Mouse (Mus musculus) heart, embryonic 15.5 days (tissue): ENCODE data around the gene Fbf1. TPM values are rescaled to one million over a fixed set of nuclear protein-coding genes. Genes with fewer than 3 reads are reported as not detected.

Experiments
- ATAC-seq: fragments of 200-750 bp; cut with Nextera tagmentation; replicated peaks from 2 replicates; pipeline ENCODE4 v1.8.0; 2017; ENCODE audit warnings: low read depth, moderate TSS enrichment; ENCODE audit not compliant: insufficient number of reproducible peaks, insufficient read depth, low FRiP score
- H3K27ac ChIP-seq: fragments of 300-500 bp; sonication (generic); 2 replicates; pipeline ENCODE4 v1.5.1; 2015; ENCODE audit warnings: mild to moderate bottlenecking, inconsistent platforms
- H3K27me3 ChIP-seq: fragments of 300-500 bp; sonication (generic); 2 replicates; pipeline ENCODE4 v1.6.1; 2015; ENCODE audit warnings: inconsistent platforms
- H3K36me3 ChIP-seq: fragments of 300-500 bp; sonication (generic); 2 replicates; pipeline ENCODE4 v1.6.1; 2015; ENCODE audit warnings: mild to moderate bottlenecking, inconsistent platforms
- H3K4me1 ChIP-seq: fragments of 300-500 bp; sonication (generic); replicated peaks from 2 replicates; pipeline ENCODE4 v1.6.1; 2015; ENCODE audit warnings: inconsistent platforms
- H3K4me2 ChIP-seq: fragments of 300-500 bp; sonication (generic); 2 replicates; pipeline ENCODE4 v1.6.1; 2015; ENCODE audit warnings: inconsistent platforms, mild to moderate bottlenecking, moderate library complexity
- H3K4me3 ChIP-seq: fragments of 300-500 bp; sonication (generic); 2 replicates; pipeline ENCODE4 v1.5.1; 2015; ENCODE audit warnings: mild to moderate bottlenecking, inconsistent platforms
- H3K9ac ChIP-seq: fragments of 300-500 bp; sonication (generic); 2 replicates; pipeline ENCODE4 v1.6.1; 2015; ENCODE audit warnings: mild to moderate bottlenecking, inconsistent platforms
- H3K9me3 ChIP-seq: fragments of 300-500 bp; sonication (generic); replicated peaks from 2 replicates; pipeline ENCODE4 v1.6.1; 2016; ENCODE audit warnings: inconsistent platforms
- WGBS: fragments of 180-500 bp; shearing (Covaris S2); methylation state at CpG from one replicate; pipeline ENCODE4 v1.1.7; 2015; ENCODE audit warnings: mixed read lengths; 5-methylcytosine and 5-hydroxymethylcytosine counted together
- polyA plus RNA-seq: library from polyadenylated mRNA; unstranded; fragments of >200 nt; fragmentation: Nextera tagmentation; extraction: Ambion mirVana; gene quantifications from 2 replicates; pipeline ENCODE4 v1.2.1, GENCODE M21; 2015

Gene Fbf1
- polyA plus RNA-seq, 1 experiment from 2014 or later, result 19.8 TPM

- no peak overlapping the region for H3K9ac ChIP-seq
- H3K4me3 ChIP-seq, result peak overlapping the region; percentile 85
- peak overlapping the region; percentile 81 for H3K4me2 ChIP-seq
- peak overlapping the region; percentile 96 for H3K27ac ChIP-seq
- peaks cover 82% of the 10 kb centered on the region for H3K4me1 ChIP-seq
- no peaks in the 10 kb centered on the region for H3K9me3 ChIP-seq
- 37% methylated on average over 32 of the region's 32 CpGs for WGBS
- no peaks in the 10 kb centered on the region for H3K27me3 ChIP-seq
- peaks cover 10% of the 10 kb centered on the region for H3K36me3 ChIP-seq
- ATAC-seq, result no peak
Measured at GRCm38 (mm10) chr11:116106154-116106962, 61.6 kb downstream of the Fbf1 start.

- WGBS, result 87% methylated on average over 2 of the region's 2 CpGs
- H3K9ac ChIP-seq, result no peak overlapping the region
- peak overlapping the region; percentile 96 for H3K27ac ChIP-seq
- no peaks in the 10 kb centered on the region for H3K9me3 ChIP-seq
- H3K4me3 ChIP-seq, result no peak overlapping the region
- no peak overlapping the region for H3K4me2 ChIP-seq
- peaks cover 89% of the 10 kb centered on the region for H3K4me1 ChIP-seq
- ATAC-seq, result no peak
- H3K36me3 ChIP-seq, result peaks cover 10% of the 10 kb centered on the region
- H3K27me3 ChIP-seq, result no peaks in the 10 kb centered on the region
Measured at GRCm38 (mm10) chr11:116105065-116105464, 62.9 kb downstream of the Fbf1 start.

- H3K27ac ChIP-seq, result peak overlapping the region; percentile 96
- 24% methylated on average over 14 of the region's 14 CpGs for WGBS
- peak; percentile 72 for ATAC-seq
- H3K36me3 ChIP-seq, result peaks cover 10% of the 10 kb centered on the region
- H3K4me3 ChIP-seq, result no peak overlapping the region
- no peaks in the 10 kb centered on the region for H3K9me3 ChIP-seq
- H3K4me1 ChIP-seq, result peaks cover 92% of the 10 kb centered on the region
- H3K9ac ChIP-seq, result peak overlapping the region; percentile 22
- peak overlapping the region; percentile 30 for H3K4me2 ChIP-seq
- no peaks in the 10 kb centered on the region for H3K27me3 ChIP-seq
Measured at GRCm38 (mm10) chr11:116104006-116104646, 63.8 kb downstream of the Fbf1 start.

DNA sequence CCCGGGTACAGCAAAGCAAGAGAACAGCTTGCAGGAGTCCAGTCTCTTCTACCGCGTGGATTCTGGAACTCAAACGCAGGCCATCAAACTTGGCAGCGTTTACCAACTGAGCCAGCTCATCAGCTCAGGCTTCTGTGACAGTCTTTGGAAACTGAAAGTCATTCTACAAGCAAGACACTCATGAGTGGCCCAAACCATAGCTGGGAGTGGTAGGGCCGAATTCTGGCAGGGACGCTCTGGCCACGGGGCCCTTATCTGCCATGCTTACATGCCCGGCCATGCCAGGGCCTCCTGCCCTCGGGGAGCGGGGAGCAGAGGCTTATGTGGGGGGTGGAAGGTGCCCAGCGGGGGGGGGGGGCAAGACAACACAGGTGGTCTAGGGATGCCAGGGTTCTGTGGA, 64.4 kb downstream of the Fbf1 start:
- ATAC-seq, result no peak
- Histone ChIP-seq H3K9ac (0 out of 2 replicates have a peak overlapping the region, but pooled peaks have one; percentile 16), H3K27me3 (no peaks in the 10 kb centered on the region), H3K4me3 (no peak overlapping the region), H3K4me1 (peaks cover 96% of the 10 kb centered on the region), H3K27ac (peak overlapping the region; percentile 96), H3K36me3 (peaks cover 10% of the 10 kb centered on the region), H3K4me2 (peak overlapping the region; percentile 30), H3K9me3 (no peaks in the 10 kb centered on the region)
- 40% methylated on average over 11 of the region's 12 CpGs for WGBS

- H3K9ac ChIP-seq, result peak overlapping the region; percentile 40; the same call in 1 of the 2 replicates
- no peaks in the 10 kb centered on the region for H3K27me3 ChIP-seq
- peaks cover 10% of the 10 kb centered on the region for H3K36me3 ChIP-seq
- 52% methylated on average over 3 of the region's 4 CpGs for WGBS
- peak overlapping the region; percentile 12; the same call in 1 of the 2 replicates for H3K4me2 ChIP-seq
- peaks cover 85% of the 10 kb centered on the region for H3K4me1 ChIP-seq
- ATAC-seq, result 0 out of 2 replicates have a peak, but pooled peaks have one; percentile 28
- H3K9me3 ChIP-seq, result no peaks in the 10 kb centered on the region
- no peak overlapping the region for H3K4me3 ChIP-seq
- peak overlapping the region; percentile 96 for H3K27ac ChIP-seq
Measured at GRCm38 (mm10) chr11:116102472-116102871, 65.5 kb downstream of the Fbf1 start.

DNA sequence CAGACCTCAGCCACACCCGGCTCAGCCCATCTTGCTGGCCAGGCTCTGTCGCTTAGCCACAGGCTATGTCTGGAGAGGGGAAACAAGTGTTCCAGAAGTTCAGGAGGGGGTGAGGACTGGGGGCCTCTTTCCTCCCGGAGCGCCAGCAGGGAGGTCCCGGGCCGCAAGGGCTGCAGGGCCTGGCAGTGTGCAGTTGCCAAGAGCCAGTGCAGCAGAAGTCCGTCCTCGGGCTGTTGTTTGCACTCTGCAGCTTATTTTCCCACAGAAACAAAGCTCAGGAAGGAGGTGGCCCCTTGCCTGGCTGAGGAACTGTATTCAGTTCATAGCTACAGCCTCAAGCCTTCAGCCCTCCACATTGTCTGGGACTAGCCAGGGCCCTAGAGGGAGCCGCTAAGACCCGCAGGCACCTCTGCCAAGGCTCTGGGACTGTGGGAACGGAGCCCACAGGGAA, 66.0 kb downstream of the Fbf1 start:
- 25% methylated on average over 11 of the region's 11 CpGs for WGBS
- peak overlapping the region; percentile 96 for H3K27ac ChIP-seq
- no peaks in the 10 kb centered on the region for H3K27me3 ChIP-seq
- H3K4me2 ChIP-seq, result peak overlapping the region; percentile 12; the same call in 1 of the 2 replicates
- peak overlapping the region; percentile 40 for H3K9ac ChIP-seq
- peak; percentile 60 for ATAC-seq
- peaks cover 79% of the 10 kb centered on the region for H3K4me1 ChIP-seq
- no peaks in the 10 kb centered on the region for H3K9me3 ChIP-seq
- peaks cover 10% of the 10 kb centered on the region for H3K36me3 ChIP-seq
- no peak overlapping the region for H3K4me3 ChIP-seq

DNA sequence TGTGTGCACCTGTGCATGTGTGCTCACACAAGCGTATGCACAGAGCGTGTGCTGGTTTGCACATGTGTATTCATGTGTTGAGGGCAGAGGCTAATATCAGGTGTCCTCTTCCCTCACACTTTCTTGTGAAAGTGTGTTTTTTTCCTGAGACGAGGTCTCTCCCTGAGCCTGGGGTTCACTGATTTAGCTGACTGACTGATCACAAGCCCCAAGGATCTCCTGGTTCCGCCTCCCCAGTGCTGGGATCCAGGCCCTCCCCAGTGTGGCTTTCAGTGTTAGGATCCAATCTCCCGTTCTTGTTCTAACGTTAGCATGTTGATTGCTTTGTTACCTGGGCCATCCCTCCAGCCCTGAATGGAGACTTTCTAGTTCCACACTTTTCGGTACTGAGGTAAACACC, 67.1 kb downstream of the Fbf1 start:
- WGBS, result 78% methylated on average over 7 of the region's 7 CpGs
- H3K4me2 ChIP-seq, result no peak overlapping the region
- H3K36me3 ChIP-seq, result peaks cover 5% of the 10 kb centered on the region
- H3K9ac ChIP-seq, result no peak overlapping the region; the same call in 1 of the 2 replicates
- H3K9me3 ChIP-seq, result no peaks in the 10 kb centered on the region
- H3K27ac ChIP-seq, result peak overlapping the region; percentile 96
- H3K4me3 ChIP-seq, result no peak overlapping the region
- no peaks in the 10 kb centered on the region for H3K27me3 ChIP-seq
- no peak for ATAC-seq
- H3K4me1 ChIP-seq, result peaks cover 68% of the 10 kb centered on the region

GRCm38 (mm10) chr11:116100385-116100784, 67.6 kb downstream of the Fbf1 start:
- WGBS, result 30% methylated on average over 6 of the region's 6 CpGs
- peak; percentile 30; the same call in 1 of the 2 replicates for ATAC-seq
- Histone ChIP-seq H3K4me3 (no peak overlapping the region), H3K36me3 (peaks cover under 1% of the 10 kb centered on the region), H3K4me2 (no peak overlapping the region), H3K27ac (peak overlapping the region; percentile 96), H3K4me1 (peaks cover 64% of the 10 kb centered on the region), H3K9me3 (no peaks in the 10 kb centered on the region), H3K27me3 (no peaks in the 10 kb centered on the region), H3K9ac (no peak overlapping the region)

GRCm38 (mm10) chr11:116099462-116099861, 68.5 kb downstream of the Fbf1 start:
- Histone ChIP-seq H3K9ac (no peak overlapping the region), H3K9me3 (no peaks in the 10 kb centered on the region), H3K27me3 (no peaks in the 10 kb centered on the region), H3K27ac (peak overlapping the region; percentile 96), H3K36me3 (no peaks in the 10 kb centered on the region), H3K4me1 (peaks cover 56% of the 10 kb centered on the region), H3K4me3 (no peak overlapping the region), H3K4me2 (no peak overlapping the region)
- 80% methylated on average over 6 of the region's 6 CpGs for WGBS
- no peak for ATAC-seq

DNA sequence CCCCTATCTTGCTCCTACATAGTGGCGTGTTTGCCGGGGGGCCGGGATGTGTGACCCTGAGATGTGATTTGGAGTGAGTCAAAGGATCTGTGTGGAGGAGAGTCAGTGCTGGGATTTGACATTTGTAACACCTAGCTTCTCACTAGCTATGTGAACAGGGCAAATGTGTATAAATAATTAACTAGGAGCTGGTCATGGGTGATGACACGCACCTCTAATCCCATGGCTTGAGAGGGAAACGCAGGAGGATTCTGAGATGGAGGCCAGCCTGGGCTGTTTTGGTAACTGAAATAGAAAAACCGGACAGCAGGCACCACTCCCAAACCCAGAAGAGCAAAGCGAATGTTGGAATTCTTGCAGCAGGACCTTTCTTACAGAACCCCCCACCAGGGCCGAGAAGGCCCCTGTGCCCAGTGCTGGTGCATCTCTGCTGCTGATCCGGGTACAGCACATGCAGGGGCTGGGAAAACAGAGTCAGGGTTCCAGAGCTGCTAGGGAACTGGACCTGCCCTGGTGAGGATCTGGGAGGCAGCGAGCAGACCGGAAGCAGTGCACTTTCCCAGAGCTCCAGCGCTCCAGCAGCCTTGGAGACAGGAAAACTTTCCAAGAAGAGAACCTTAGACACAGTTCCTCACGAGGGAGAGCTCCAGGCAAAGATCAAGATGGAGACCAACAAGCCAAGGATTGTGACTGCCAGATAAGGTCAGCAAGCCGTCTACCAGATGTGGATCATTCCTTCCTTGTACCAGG, 69.1 kb downstream of the Fbf1 start:
- Histone ChIP-seq H3K4me2 (no peak overlapping the region), H3K4me3 (no peak overlapping the region), H3K9ac (no peak overlapping the region), H3K27ac (peak overlapping the region; percentile 96), H3K9me3 (no peaks in the 10 kb centered on the region), H3K4me1 (peaks cover 54% of the 10 kb centered on the region), H3K27me3 (no peaks in the 10 kb centered on the region), H3K36me3 (no peaks in the 10 kb centered on the region)
- no peak for ATAC-seq
- WGBS, result 59% methylated on average over 14 of the region's 14 CpGs
